Mouse (Mus musculus) cerebellum, adult 2 months (tissue): ENCODE measurements around the gene Sla2.

Experiments used
- CTCF ChIP-seq: fragments of 200-500 bp; IDR thresholded peaks from 2 replicates; pipeline ENCODE4 v1.5.1; 2011; ENCODE audit warnings: low read depth, mild to moderate bottlenecking, control low read depth, low read length, moderate library complexity, borderline replicate concordance; ENCODE audit not compliant: insufficient read depth
- POLR2A ChIP-seq: fragments of 200-500 bp; IDR thresholded peaks from 2 replicates; pipeline ENCODE4 v1.6.1; 2011; ENCODE audit warnings: low read length, control low read depth, borderline replicate concordance; ENCODE audit not compliant: insufficient read depth

- TF ChIP-seq CTCF (no peak), POLR2A (no peak)
Observed at GRCm38 (mm10) chr2:156899184-156899583, 12.2 kb upstream of the Sla2 start.
